Mouse (Mus musculus): Measurements from ENCODE around the gene Nemf.

GRCm38 (mm10) chr12:69267956-69268632, 88.9 kb downstream of the Nemf start:
- TF ChIP-seq CTCF (IDR thresholded peaks at IDR 0.05; ENCODE audit: control insufficient read depth, insufficient read depth, insufficient replicate concordance, low read depth, low read length), result no peak
- TF ChIP-seq POLR2A (IDR thresholded peaks at IDR 0.05; ENCODE audit: control insufficient read depth, low read depth, low read length), result no peak
